Mouse (Mus musculus) spleen, adult 2 months (tissue): ENCODE measurements at regions not wholly inside any gene's neighbourhood (a gene's known extent, or its start where the extent isn't known, plus 50 kb on each side); places are given as distances from the start of the nearest gene placed in this dataset.

Source experiments
- CTCF ChIP-seq: fragments of 200-500 bp; IDR thresholded peaks from 2 replicates; pipeline ENCODE4 v1.5.1; 2011; ENCODE audit warnings: mild to moderate bottlenecking, inconsistent platforms; ENCODE audit not compliant: insufficient read depth, insufficient read length, insufficient replicate concordance; ENCODE audit errors: extremely low read depth
- POLR2A ChIP-seq: fragments of 200-500 bp; IDR thresholded peaks from 2 replicates; pipeline ENCODE4 v1.6.1; 2011; ENCODE audit warnings: low read depth, low read length, inconsistent platforms

- no peak for TF ChIP-seq CTCF
- no peak for TF ChIP-seq POLR2A
Observed at GRCm38 (mm10) chr19:21914658-21915057, 136.5 kb downstream of the Cemip2 start.
